Mouse (Mus musculus) T-helper 17 cell (primary cell): ENCODE measurements around the gene Nckap5l.

ENCODE experiments used
- in situ Hi-C, 2 experiments: fragments of 300-600 bp; cut with MboI, MseI; formaldehyde crosslinking; loops; 1 replicate in 1 of 2; 2 replicates in 1 of 2; pipeline ENCODE4 v1.15.1; 2025; ENCODE audit warnings: high pct_unique_total_duplicates in 2 of 2

Nckap5l gene

DNA sequence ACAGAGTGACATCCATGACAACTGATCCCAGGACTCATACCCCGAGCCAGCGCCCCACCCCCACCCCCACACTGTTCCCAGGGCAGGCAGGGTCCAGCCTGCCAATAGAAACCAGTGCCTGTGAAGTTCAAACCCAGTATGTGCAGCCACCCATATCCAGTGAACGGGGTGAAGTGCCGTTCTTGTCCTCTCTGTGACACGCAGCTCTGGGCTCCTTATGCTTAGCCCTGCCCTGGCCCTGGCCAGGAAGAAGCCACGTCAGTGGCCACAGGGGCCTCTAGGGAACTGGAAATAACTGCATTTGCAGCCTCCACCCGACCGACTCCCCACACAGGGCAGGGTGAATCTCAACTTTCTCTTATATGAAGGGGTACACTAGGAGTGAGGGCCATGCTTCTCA lies 25.6 kb downstream of the Nckap5l start:
- in situ Hi-C loops = no loop called here

DNA sequence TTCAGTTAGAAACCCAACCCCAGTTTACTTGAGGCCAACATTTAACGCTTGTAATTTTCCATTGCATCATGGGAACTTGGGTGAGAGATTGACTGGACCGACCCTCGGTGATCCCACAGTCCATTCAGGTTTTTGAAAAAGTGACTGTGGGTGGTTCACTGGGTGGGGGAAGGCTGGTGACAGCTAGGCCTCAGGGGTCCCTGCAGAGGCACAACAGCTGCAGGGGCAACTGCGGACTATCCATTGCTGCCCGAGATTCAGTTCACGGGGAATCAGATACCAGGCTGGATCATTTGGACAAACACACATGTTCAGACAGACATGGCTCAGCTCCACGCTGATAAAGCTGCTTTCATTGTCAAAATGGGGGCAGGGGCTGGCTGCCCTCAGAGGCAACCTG lies 26.0 kb downstream of the Nckap5l start:
- in situ Hi-C loops = no loop called here

DNA sequence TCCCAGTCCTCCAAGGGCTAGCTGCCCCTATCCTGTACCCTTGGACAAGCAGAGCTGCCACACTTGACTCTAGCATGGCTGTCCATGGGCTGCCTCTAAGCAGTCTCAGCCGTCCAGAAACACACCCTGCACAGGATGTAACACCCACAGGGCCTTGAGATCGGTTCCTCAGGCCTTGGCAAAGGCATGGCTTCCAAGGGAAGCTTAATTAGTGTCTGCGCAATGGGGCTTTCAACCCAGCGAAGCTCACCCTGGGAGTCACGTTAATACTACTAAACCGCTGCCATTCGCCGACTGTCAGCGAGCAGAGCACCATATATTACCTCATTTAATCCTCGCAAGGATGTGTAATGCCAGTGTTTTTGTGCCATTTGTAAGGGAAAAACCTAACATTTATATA lies 26.5 kb downstream of the Nckap5l start:
- in situ Hi-C loops = no loop called here

DNA sequence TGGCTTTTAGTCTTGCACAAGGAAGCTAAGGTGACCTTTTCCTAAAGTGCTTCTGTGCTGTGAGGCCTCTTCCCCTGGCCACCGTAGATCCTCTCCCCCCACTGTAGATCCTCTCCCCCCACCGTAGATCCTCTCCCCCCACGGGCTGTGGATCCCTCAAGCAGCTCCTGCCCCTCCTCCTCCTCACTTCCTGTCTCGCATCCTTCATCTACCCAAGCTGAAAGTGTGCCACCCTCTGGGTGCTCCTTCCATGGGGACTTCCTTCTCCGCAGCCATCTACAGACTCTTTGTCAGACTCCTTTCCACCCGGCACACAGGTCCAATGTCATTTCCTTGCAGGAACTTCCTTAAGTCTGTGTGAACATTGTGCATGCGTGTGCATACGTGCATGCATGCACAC lies 27.2 kb downstream of the Nckap5l start:
- in situ Hi-C loops = no loop called here

DNA sequence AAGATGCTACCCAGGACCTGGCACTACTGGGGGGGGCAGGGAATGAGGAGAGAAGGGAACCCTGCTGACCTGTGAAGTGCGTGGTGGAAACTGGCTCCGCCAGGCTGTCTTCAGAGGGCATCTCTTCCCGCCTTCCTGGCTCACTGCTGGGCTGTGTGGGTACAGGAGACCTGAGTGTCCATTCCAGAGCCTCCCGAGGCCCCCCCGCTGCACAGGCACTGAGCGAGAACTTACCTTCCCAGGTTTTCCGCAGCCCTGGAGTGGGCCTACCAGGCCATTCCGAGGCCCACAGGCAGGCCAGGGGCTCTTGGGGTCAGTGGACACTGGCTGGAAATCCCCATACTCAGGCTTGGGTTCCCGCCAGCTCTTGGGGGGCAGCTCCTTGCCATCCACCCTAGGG lies 33.7 kb downstream of the Nckap5l start:
- in situ Hi-C loops = loop anchor here in 1 of 2 experiments (5.0 kb wide), 1 partner anchor 43 kb away; no protein-coding TSS in a partner anchor

DNA sequence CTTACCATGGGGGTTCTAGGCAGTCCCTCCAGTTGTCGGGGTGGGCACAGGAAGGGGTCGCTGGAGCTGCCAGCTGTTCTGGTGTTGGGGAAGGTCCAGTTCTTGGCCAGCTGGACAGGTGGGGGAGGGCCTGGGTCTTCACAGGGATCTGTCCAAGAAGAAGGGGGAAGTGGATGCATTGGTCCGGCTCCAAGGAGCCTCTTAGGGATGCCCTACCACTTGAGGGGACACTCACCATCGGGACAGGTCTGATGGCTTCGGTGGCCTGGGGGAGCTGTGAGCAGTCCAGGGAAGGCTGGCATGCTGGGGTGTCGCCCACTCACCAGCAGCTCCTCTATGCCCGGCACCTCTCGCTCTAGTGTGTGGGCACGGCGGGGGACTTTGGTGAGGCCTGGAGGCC lies 34.4 kb downstream of the Nckap5l start:
- in situ Hi-C loops = loop anchor here in 1 of 2 experiments (5.0 kb wide), 1 partner anchor 44 kb away; no protein-coding TSS in a partner anchor

DNA sequence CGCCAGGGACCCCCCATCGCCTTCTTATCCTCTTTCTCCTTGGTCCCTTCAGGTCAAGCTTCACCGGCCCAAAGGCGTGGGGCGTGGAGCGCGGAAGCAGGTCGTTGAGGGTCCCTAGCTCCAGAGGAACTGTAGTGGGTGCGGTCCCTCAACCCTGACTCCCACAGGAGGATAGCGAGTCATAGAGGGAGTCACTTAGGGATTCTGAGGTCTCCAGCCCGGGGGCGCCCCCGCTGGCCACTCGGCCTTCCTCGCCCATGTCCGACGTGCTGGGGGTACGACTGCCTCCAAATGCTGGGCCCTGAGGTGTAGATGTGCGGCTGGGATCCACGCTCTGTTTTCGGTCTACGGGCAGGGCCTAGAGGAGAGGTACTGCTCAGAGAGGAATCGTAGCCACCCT lies 35.0 kb downstream of the Nckap5l start:
- in situ Hi-C loops = loop anchor here in 1 of 2 experiments (5.0 kb wide), 1 partner anchor 45 kb away; no protein-coding TSS in a partner anchor

DNA sequence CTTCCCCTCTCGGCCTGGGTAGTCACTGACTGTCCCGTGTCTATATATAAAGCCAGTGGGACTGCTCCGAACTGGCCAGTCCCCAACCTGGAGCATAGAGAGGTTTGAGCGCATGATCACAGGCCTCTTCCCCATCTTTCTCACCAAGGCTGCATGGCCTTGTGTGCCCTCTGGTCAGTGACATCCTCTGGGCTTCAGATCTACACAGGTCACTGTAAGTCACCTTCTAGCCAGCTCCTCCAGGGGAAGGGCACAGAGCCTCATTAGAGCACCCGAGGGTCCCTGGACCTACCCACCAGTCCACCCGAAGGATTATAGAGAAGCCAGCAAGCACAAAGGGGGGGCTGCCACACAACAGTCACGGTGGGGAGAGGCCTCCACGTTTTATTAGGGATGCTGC lies 35.9 kb downstream of the Nckap5l start:
- in situ Hi-C loops = loop anchor here in 1 of 2 experiments (5.0 kb wide), 1 partner anchor 46 kb away; no protein-coding TSS in a partner anchor

DNA sequence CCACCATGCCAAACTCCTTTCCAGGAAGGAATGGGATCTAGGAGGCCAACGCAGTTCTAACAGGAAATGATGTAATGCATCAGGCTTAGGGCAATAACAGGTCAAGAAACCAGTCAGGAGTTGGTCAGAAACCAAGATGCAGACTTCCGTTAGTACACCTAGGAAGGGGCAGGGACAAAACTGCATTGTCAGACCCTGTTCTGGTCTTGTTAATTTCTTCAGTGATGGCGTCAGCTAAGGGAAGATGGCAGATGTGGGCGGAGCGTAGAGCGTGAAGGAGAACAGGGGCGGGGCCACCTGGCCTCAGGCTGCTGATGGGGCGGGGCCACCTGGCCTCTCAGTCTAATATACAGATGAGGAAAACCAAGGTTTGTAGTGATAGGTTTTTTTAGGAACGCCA lies 36.4 kb downstream of the Nckap5l start:
- in situ Hi-C loops = loop anchor here in 1 of 2 experiments (5.0 kb wide), 1 partner anchor 46 kb away; no protein-coding TSS in a partner anchor

DNA sequence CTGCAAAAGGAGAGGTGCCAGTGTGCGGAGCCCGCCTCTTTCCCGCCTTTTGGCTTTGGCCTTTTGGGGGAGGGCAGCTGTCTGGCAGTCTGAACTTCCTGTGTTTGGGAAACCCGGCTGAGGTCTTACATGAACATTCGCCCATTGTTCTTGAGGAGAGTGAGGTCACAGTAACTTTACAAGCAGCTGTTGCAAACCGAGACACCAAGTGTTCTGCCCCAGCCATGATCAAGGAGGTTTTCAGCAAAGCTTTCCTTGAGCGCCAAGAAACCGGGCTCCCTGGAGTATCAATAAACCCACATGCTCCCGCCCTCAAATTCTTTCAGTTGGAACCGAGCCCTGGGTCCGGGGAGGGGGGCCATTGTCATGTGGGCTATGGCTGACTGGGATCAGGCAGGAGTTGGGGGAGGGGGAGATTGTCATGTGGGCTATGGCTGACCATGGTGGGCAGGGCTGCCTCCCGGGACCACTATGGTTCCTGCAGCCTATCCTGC lies 37.0 kb downstream of the Nckap5l start:
- in situ Hi-C loops = loop anchor here in 1 of 2 experiments (5.0 kb wide), 1 partner anchor 47 kb away; no protein-coding TSS in a partner anchor

DNA sequence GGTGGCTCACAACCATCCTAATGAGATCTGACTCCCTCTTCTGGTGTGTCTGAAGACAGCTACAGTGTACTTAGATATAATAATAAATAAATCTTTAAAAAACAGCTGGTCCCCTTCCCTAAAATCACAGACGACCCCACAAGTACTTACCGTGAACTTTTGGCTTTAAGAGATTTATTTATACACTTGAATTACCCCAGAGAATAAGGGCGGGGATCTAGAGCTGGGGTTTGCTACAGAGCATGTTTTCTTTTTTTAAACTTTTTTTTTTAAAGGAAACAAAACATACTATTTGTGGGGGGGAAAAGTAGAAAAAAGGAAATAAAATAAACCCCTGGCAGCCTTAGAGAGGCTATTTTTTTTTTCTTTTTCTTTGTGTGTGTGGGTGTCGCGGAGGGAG lies 37.4 kb downstream of the Nckap5l start:
- in situ Hi-C loops = loop anchor here in 1 of 2 experiments (5.0 kb wide), 1 partner anchor 47 kb away; no protein-coding TSS in a partner anchor

DNA sequence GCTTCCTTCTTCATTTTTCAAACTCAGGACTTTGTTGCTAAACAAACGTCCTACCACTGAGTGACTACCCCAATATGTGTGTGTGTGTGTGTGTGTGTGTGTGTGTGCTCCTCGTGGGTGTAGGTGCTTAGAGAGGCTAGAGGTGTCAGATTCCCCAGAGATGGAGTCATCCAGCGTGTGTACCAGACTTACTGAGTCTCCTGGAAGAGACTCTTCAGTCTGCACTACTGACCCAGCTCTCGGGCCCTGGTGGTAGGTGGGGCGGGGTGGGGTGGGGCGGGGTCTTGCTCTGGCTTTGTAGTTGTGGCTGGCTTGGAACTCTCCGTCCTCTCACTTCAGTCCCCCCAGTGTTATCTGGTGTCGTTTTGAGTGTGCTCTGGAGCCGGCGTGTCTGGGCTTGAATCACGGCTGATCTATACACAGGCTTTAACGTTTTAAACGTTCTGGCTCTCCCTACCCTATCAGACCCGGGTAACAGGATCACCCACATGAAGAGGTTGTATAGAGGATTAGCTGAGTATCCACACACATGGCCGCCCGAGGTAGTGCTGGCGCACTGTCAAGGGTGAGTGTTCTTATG lies 39.8 kb downstream of the Nckap5l start:
- in situ Hi-C loops = no loop called here

DNA sequence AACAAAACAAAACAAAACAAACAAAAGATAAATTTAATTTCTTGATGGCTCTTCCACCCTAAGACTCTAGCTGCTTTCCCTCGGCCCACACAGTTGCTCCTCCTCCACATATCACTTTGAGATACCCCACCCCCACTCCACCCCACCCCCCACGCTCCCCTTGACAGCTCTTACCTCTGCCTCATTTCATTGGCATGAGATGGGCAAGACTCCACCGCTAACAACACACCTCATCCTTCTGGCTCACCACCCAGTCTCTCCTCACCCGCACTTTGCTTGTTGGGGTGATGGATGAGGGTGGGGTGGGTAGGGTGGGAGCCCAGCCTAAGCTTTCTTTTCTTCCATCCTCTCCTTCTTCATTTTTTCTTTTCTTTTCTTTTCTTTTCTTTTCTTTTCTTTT lies 40.6 kb downstream of the Nckap5l start:
- in situ Hi-C loops = no loop called here

DNA sequence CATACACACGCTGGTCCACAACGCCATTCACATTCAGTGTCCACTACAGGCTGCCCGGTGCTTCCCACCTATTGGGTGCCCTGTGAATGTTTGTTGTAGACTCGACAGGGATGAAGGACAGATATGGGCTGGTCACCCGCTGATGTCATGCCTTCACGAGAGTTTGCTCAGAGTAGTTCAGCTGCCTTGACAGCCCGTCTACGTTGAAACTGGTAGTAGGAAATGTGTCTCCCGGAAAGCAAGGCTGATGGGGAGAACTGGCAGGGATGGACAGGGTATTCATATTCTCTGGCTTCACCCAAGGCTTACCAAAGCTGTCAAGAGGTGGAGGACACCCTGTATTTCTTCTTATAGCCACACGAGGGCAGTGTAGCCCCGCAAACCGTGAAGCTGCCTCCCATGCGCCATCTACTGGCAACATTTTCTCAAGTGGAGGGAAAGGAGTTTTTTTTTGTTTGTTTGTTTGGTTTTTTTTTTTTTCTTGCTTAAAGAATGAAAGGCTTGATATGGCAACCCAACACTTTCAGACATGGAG lies 41.1 kb downstream of the Nckap5l start:
- in situ Hi-C loops = no loop called here

DNA sequence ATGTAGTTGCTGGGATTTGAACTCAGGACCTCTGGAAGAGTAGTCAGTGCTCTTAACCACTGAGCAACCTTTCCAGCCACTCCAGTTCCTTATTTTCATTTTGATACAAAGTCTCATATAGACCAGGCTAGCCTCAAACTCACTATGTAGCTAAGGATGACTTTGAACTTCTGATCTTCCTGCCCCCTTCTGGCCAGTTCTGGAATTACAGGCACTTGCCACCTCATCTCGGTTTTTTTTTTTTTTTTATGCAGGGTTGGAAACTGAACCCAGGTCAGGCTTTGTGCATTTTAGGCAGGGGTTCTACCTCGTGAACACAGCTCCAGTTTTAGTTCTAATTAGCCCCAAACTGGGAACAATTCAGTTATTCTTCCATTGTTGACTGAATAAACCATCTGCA lies 41.8 kb downstream of the Nckap5l start:
- in situ Hi-C loops = no loop called here

DNA sequence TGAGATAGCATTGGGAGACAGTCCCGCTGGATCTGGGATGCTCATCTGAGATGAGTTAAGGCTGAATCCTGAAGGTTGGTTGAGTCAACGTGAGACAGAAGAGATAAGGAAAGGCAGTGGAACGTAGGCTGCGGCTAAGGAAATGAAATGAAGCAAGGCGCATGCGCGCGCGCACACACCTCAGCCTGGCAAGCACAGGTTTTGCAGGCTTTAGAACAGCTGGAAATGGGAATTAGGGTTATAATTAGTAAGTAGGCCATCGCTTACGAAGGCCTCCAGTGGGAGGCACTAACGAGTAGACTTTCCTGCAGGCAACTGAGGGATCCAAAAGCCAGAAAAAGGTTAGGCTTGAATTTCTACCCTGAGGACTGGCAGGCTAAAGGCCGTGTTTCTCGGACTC lies 45.8 kb downstream of the Nckap5l start:
- in situ Hi-C loops = no loop called here

DNA sequence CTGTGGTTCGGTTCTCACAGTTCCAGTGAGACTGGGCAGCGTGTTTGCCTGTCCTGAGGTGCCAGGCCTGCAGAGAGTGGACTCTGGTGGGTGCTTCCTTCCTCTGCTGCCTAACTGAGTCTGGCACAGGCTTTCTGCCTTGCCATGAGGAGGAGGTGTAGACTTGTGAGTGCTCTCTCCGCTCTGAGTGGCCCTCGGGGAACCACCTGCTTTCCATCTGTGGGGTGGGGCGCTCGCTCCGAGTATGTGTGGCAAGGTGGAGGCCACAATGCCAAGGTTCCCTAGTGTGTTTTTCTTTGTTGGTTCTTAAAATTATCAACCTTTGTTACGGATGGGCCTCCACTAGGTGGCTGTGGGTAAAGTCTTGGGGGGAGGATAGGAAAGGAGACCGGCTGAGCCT lies 48.7 kb downstream of the Nckap5l start:
- in situ Hi-C loops = no loop called here

DNA sequence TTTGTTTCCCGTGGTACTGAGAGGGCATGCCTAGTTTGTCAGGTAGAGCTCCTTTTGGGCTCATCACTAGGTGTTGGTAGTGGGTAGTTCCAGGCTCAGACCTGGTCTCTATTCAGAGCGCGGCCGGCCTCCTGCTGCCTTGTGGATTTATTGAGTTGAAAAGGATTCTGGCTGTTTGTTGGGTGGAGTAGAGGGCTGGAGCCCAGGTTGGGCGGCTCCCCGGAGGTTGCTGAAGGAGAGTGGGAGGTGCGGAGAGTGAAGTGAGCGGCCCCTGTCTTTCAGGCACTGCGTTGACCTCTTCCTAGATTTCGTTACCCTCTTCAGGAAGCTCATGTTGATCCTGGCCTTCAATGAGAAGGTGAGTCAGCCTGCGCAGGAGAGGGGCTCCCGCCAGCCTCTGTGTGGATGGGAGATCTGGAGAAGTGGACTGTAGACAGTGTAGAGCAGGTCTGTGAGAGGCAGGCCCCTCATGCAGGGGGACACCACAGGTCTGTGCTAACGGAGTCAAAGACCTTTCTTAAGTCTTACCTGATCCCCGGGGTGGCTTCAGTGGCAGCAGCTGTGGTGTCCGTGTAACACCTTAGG lies 50.5 kb downstream of the Nckap5l start:
- in situ Hi-C loops = no loop called here

DNA sequence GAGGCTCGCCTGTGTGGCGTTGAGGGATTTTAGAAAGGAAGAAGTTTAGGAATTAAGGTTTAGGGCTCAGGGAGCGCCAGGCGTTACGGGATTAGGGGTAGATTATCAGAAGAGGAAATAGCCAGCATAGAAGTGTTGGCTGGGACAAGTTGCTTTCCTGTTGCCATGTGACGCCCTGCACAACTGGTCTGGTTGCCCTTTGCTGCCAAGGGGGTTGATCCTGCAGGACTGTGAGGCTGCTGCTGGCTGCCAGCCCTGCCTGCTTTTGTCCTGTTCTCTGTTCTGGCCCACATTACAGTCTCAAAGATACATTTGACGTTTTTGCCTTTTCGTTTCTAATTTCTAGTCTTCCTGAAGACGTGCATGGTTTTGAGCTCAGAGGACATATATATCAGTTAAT lies 52.4 kb downstream of the Nckap5l start:
- in situ Hi-C loops = no loop called here

DNA sequence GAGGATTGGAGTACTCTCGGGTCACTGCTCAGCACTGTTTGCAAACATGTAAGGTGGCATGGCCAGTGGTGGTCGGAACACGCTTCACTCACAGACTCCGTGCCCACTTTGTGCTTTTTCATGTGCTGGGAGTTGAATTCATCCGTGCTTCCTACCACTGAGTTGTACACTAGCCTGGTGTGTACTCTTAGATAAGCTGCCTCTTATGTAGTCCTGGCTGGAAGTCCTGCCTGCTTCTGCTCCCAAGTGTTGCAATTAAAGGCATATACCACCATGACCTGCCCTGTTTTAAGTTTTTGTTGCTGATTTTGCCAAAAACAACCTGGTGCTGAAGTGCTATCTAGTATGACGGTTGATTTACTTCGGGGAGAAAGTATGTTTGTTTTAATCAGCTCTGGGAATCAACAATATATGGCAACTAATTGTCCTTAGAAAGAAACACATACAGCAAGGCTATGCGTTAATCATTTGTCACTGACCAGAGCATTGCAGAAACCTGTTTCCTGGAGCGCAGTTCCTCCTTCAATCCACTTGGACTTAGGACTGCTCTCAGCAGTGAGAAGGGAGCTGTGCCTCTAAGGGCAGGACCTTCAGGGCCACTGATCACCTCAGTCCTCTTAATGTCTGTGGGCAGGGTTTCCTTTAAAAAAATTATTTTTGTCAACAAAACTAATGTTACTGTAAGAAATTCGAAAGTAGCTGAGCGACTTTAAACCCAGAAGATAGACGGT lies 54.2 kb downstream of the Nckap5l start:
- in situ Hi-C loops = no loop called here

DNA sequence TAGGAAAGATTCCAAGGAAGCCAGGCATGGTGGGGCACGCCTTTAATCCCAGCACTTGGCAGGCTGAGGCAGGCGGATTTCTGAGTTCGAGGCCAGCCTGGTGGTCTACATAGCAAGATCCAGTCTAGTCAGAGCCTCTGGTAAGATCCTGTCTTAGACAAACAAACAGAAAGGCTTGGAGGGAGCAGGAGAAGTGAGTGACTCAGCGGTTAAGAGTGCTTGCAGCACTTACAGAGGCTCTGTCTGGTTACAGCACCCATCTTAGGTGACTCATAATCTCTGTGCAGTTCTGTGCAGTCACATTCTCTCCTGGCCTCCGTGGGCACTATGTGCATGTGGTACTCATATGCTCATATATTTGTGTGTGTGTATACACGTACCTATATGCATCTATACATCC lies 56.9 kb downstream of the Nckap5l start:
- in situ Hi-C loops = no loop called here
